Mouse (Mus musculus): ENCODE data around the gene Angptl7.
A peak's percentile ranks its signal among the peaks of the same experiment; 100 is the strongest.

Angptl7 gene

DNA sequence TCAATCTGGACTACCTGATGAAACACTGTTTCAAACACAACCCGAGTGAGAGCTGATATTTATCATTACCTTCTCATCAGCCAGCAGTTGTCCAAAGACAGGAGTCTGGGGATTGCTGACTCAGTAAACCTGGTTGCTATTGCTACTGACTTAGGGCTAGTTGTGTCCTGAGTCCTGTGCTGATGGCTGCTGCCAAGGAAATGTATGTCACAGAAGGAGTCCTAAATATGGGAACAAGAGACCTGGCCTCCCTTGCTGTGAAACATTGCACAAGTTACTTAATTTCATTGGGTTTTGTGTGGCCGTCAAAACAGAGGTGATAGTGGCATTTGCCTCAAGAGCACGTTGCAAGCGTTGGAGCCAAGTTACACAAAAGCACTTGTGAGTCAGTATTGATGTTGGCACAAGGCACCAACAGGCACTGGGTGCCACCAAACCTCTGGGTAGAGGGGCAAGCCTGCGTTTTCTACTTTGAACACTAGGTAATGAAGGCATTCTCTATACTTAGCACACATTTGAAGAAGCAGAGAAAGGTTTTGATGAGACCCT lies 44.7 kb downstream of the Angptl7 start:
- DNase-seq (ENCODE audit: low spot score in 2 of 2) = no peak

DNA sequence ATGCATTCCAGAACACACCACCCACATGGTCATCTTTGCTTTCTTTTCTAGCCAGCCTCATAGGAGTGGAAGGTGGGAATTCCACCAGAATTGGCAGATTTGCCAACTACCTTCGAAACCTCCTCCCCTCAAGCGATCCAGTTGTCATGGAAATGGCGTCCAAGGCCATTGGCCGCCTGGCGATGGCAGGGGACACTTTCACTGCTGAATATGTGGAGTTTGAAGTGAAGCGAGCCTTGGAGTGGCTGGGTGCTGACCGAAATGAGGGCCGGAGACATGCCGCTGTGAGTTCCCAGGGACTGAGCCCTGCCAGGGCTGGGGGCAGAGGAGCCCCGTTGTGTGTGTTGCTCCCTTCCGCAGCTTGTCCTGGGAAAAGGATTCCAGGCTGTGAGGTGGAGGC lies 46.6 kb downstream of the Angptl7 start:
- no peak for DNase-seq (ENCODE audit: low spot score in 2 of 2)

DNA sequence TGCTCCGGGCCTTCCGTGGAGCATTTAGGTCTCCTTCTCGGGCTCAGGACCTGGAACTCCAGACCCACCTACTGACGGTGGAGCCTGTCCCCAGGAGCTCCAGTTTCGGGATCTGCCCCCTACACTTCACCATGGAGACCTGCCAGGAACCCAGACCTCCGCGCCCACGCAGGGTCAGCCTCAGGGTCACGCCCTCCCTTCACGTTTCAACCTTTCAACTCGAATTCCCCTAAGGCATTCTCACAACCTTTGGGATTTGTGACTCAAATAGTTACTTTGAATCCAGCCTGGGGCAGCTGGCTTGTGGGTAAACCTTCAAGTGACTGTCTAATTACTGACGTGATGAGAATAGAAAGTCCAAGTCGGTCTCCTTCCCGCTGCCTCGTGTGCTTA lies 51.4 kb downstream of the Angptl7 start:
- no peak for DNase-seq (ENCODE audit: low spot score in 2 of 2)

DNA sequence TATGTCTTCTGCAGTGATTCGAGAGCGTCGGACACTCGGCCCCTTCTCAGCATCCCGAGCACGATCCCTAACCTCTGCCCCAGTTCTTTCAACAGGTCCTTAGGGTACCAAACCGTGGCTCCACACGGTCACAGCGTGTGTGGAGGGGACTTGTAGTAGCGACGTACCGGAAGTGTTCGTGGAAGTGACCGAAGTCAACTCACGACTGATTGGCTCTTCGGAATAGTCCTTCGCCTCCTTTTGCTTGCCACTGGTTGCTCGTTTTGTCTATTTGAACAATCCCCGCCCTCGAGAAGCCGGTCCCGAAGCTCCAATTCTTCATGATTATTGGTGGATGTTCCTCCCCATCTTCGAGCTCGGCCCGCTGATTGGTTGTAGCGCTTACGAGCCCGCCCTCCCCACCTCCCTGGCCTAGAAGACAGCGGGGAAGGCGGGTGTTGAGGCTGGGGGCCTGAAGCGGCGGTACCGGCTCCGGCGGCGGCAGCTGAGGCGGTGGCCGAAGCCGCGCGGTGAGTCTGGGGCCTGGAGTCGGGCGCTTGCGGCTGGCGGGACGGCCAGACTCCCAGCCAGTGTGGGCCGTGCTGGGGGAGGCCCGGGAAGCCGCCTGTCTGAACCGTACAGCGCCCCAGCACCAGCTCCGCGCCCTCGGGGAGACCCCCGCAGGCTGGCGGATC lies 51.9 kb downstream of the Angptl7 start, which contains the start of gene Mtor:
Gene Mtor, plus strand, starts transcription at position 433 of the 674 bp plus-strand sequence.
- peak; percentile 90 to 94 for DNase-seq (ENCODE audit: low spot score in 2 of 2)
